Mouse (Mus musculus) layer of hippocampus, adult 18-20 months (tissue): ENCODE results near the gene Clcn3. TPM values are rescaled to one million over a fixed set of nuclear protein-coding genes. Genes with fewer than 3 reads are reported as not detected.
A peak's percentile ranks its signal among the peaks of the same experiment; 100 is the strongest.
"Not testable (repeated sequence)": the region's sequence is repeated elsewhere in the genome, so short reads cannot be mapped to it uniquely, and the experiment has no call there.

ENCODE experiments used
- DNase-seq, 2 experiments: peaks; one replicate each; pipeline ENCODE4 v3.0.0; 2022; ENCODE audit warnings: low spot score in 2 of 2
- long read RNA-seq: library from polyadenylated mRNA; stranded (forward); transcript quantifications from one replicate; pipeline ENCODE4 v2.0.0, GENCODE M21; 2021
- total RNA-seq, 2 experiments: library from RNA; stranded (reverse); gene quantifications; 2 replicates each; pipeline ENCODE4 v1.2.3; 2021

Clcn3 gene
- 100 to 1,000 TPM; 120 to 123 TPM for total RNA-seq
- long read RNA-seq, full-length matches to known transcripts: 100 of 121 reads
- long read RNA-seq, partial matches to known transcripts: 18 of 121 reads
- long read RNA-seq, other reads (novel, unspliced or antisense): 3 of 121 reads

DNA sequence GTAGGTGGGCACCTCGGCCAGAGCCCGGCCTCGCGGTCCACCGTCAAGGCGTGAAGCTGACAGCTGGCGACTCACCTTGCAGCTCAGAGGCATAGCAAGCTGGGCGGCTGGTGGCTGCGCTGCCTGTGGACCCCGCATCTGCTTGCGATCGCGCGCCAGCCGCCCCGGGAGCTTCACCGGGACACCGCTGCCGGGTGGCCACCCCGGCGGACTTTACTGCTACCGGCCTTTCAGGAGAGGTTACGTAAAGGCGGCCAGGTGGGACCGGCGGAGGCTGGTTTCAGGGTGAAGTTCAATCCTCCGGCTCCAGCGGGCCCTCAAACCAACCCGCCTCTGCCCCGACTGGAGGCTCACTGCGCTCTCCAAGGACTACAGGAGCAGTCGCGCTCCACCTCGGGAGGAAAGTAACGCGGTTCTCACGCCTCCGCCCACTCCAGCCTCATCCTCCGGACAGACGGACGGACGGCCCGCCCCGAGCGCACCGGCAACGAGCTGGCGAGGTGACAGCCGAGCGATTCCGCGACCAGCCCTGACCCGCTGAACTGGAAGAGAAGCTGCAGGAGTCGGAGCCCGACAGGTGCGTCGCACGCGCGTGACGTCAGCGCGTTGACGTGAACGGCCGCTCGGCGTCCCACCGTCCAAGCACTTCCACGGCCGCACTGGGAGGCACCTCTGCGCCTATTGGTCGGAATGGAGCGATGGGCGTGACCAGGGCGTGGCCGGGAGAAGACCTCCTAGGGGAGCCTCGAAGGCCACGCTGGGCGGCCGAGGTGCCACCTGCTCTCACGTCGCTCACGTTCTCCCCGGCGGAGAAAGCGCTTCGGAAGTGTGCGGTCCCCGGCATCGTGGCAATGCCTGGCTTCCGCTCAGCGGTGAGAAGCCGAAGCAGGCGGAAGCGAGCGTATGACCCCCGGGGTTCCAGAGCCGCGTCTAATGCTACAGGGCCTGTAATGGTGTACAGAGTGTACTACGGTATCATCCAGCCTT lies at the start of gene Clcn3:
Gene Clcn3 (minus strand): TSS at position 600 of the 987 bp plus-strand sequence.
- peak; percentile 95 to 98 for DNase-seq

DNA sequence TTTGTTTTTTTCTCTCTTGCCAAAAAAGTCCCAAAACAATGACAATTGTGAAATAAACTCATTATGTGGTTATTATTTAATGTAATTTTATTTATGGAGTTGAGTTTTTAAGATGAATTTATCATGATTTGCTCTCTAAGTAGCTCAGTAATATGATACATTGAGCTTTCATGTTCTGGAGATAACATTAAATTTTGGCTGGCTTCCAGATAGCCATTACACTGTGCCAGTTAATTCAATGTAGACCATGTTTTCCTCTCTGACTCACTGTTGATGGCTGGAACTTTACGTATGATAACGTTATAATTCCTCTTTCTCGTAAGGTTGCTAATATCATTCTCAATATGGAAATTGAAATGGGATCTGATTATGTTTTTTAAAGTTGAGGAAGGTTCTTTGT lies 13.4 kb upstream of the Clcn3 start:
- DNase-seq: no peak

DNA sequence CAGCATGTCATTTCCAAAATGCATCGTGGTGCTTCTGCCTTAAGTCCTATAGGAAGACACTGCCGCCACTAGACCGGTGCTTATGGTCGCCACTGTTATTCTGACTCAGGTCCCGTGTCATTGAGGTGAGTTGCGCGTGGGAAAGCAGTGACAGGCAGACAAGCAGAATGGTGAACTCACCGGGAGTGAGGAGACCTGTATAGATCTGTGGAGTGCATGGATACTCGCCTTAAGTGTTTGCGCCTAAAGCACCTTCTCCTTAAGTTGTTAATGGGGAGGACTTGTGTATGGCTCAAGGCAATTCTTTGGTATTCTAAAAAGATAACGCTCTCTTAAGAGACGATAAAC lies 10.5 kb upstream of the Clcn3 start:
- DNase-seq: no peak

GRCm38 (mm10) chr8:60992910-60993638 lies 10.0 kb upstream of the Clcn3 start, which contains the start of gene Nek1:
Nek1 (plus strand) TSS chr8:60993195.
- peak; percentile 96 to 98 for DNase-seq

- DNase-seq: peak in 1 of 2 experiments; percentile 70
Measured at GRCm38 (mm10) chr8:60992561-60992909, 9.4 kb upstream of the Clcn3 start.

DNA sequence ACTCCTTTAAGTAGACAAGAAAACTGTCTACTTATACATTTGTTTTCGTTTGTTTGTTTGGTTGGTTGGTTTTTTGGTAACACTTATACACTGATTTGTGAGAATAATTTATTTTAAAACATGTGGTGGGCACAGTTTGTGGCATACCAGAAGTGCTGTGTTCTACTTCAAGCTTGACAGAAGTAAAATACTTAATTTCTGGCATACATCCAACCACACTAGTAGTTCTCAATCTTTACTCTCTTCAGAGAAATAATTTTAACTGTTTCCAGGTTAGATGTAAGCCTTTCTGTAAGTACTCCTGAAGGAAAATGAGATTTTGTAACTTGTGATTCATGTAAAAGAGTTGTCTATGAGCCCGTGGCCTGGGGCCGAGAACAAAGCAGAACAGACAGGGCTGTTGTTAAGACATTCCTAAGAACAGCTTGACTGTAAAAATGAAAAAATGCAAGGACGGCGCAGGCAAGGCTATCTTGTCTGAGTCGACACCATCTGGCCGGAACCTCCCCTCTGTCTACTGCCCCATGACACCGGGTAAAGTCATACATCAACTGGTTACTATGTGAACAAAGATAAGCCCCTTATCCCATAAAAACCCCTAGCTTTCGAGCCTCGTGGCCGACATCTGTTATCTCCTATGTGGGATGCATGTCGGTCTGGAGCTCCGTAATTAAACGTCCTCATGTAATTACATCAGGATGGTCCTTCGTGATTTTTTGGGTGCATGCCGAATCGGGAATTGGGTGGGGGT lies 1.3 kb upstream of the Clcn3 start:
- DNase-seq: not testable (repeated sequence)

- DNase-seq: peak; percentile 35 to 75
Measured at GRCm38 (mm10) chr8:60983688-60984079, 584 bp upstream of the Clcn3 start.

- no peak for DNase-seq
Measured at GRCm38 (mm10) chr8:60981388-60981787, 1.7 kb downstream of the Clcn3 start.

- no peak for DNase-seq
Measured at GRCm38 (mm10) chr8:60978496-60978895, 4.6 kb downstream of the Clcn3 start.

DNA sequence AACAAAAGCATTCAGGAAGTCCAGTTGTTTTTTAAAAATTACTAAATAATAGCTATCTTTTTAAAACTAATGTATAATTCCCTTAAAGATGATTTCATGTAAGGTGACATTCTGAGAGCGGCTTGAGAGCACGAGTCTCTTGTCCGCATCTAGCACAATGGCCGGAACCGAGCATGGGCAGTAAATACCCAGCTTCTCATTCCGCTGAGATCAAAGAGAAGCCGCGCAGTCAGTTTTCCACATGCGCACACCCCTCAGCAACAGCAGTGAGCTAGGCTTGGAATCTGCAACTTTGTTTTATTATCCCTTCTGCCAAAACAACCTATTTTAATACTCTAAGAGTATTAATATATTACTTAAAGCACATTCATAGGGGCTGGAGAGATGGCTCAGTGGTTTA lies 6.3 kb downstream of the Clcn3 start:
- DNase-seq: no peak

GRCm38 (mm10) chr8:60974837-60975236 lies 8.3 kb downstream of the Clcn3 start:
- no peak for DNase-seq

GRCm38 (mm10) chr8:60973448-60973847 lies 9.7 kb downstream of the Clcn3 start:
- DNase-seq: no peak

DNA sequence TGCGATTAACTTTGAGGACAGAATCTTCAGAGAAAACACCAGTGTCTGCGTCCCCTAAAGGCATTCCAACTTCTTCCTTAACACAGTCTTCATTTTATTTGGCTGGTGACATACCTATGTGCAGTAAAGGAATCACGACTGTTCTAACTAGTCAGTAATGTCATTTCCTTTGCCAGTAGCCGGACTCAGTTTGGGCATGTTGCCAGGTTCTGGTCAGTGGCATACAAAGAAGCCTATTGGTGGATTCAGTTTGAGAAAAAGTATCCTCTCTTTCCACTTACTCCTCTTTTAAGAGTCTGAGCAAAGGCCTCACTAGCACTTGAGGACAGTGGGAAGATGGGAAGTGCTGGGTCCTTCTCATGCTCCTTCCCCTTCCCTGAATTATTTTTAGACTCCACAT lies 11.3 kb downstream of the Clcn3 start:
- no peak for DNase-seq

DNA sequence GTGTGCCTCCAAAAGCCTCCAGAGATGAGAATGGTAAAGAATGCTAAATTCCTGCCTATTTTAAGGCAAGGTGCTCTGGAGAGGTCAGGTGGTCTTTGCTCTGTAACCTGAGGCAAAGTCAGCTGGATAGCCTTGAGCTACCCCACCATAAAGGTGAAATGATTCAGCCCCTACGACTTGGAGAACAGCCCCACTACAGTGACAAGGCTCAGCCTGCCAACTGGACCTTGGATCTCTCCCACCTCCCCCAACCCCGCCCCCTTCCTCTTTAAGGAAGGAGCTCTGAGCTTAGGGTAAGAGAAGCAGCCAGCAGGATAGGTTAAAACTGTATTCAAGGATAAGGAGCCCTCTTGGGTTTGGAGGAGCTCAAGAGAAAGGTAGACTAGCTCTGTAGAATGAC lies 14.0 kb downstream of the Clcn3 start:
- DNase-seq: no peak

DNA sequence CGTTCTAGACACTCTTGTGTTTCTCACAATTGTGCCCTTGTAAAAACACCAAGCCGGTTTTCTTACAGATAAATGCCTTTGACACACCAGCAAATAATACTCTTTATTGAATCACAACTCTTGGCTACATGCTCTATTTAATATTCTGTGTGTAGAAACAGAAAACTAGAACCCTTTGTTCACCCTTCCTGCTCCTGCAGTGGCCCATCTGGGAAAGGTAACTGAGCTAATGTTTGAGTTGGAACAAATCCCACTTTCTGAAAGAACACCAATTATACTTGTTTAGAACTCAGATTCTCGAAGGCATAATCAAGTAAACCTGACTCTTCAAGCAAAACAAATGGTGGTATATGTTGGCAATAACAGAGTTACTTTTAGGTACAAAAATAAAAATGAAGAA lies 17.4 kb downstream of the Clcn3 start:
- DNase-seq: no peak

- no peak for DNase-seq
Measured at GRCm38 (mm10) chr8:60965306-60965705, 17.8 kb downstream of the Clcn3 start.

DNA sequence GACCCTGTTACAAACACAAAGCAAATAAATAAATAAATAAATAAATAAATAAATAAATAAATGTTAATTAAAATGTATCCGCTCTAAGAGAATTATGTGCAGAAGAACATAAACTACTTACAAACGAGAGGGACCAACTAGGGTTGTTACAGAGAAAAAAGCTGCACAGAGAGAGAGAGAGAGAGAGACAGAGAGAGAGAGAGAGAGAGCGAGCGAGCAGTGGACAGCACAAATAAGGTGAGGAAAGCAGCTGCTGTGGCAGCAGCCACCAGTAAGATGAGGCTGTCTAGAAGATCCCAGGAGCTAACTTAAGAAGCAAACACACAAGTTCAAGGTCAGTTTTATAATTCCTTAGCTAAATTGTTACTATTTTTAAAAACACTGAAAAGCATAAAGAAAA lies 18.6 kb downstream of the Clcn3 start:
- DNase-seq: no peak

GRCm38 (mm10) chr8:60963931-60964330 lies 19.2 kb downstream of the Clcn3 start:
- no peak for DNase-seq

DNA sequence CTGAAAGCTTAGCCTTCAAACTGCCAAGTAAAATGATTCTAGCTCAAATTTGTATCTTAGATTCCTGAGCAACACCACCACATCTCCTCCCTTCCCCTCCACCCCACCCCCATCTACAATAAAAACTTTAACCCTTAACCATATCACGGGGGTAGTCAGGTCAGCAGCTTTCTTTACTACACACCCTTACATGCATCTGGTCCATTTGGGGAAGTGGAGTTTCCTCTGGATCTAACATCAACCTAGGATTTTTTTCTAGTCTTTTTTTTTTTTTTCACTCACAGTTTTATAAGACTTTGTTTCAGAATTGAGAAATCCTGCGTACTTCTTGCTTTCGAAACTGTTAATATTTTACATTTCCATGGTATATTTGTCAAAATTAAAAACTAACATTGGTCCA lies 20.3 kb downstream of the Clcn3 start:
- DNase-seq: no peak

- no peak for DNase-seq
Measured at GRCm38 (mm10) chr8:60956847-60957246, 26.3 kb downstream of the Clcn3 start.

GRCm38 (mm10) chr8:60954281-60955014 lies 28.7 kb downstream of the Clcn3 start:
- DNase-seq: peak; percentile 80 to 90
